Mouse (Mus musculus) hindbrain, embryonic 14.5 days (tissue): ENCODE data around the gene Nsmce1. TPM values are rescaled to one million over a fixed set of nuclear protein-coding genes. Genes with fewer than 3 reads are reported as not detected.

Experiments used
- ATAC-seq: fragments of 200-750 bp; cut with Nextera tagmentation; 2 replicates; pipeline ENCODE4 v1.8.0; 2017; ENCODE audit warnings: moderate number of reproducible peaks, mild to moderate bottlenecking, moderate TSS enrichment, moderate library complexity; ENCODE audit not compliant: low FRiP score
- DNase-seq: peaks from one replicate; pipeline ENCODE4 v3.0.0-alpha.2; 2015; ENCODE audit warnings: low spot score
- H3K27ac ChIP-seq: fragments of 300-500 bp; sonication (generic); 2 replicates; pipeline ENCODE4 v1.5.1; 2014; ENCODE audit warnings: mild to moderate bottlenecking, moderate library complexity
- H3K27me3 ChIP-seq: fragments of 300-500 bp; sonication (generic); 2 replicates; pipeline ENCODE4 v1.6.1; 2014; ENCODE audit warnings: mild to moderate bottlenecking, low read length, mixed read lengths; ENCODE audit not compliant: control insufficient read depth, insufficient read depth
- H3K36me3 ChIP-seq: fragments of 300-500 bp; sonication (generic); replicated peaks from 2 replicates; pipeline ENCODE4 v1.6.1; 2014; ENCODE audit not compliant: control insufficient read depth, insufficient read depth
- H3K4me1 ChIP-seq: fragments of 300-500 bp; sonication (generic); replicated peaks from 2 replicates; pipeline ENCODE4 v1.6.1; 2014; ENCODE audit warnings: antibody characterized with exemption, low read length, mixed read lengths; ENCODE audit not compliant: control insufficient read depth, insufficient read depth
- H3K4me2 ChIP-seq: fragments of 300-500 bp; sonication (generic); replicated peaks from 2 replicates; pipeline ENCODE4 v1.6.1; 2014; ENCODE audit warnings: mild to moderate bottlenecking, moderate library complexity
- H3K4me3 ChIP-seq: fragments of 300-500 bp; sonication (generic); replicated peaks from 2 replicates; pipeline ENCODE4 v1.5.1; 2014; ENCODE audit warnings: mild to moderate bottlenecking, low read length
- H3K9ac ChIP-seq: fragments of 300-500 bp; sonication (generic); 2 replicates; pipeline ENCODE4 v1.6.1; 2014
- H3K9me3 ChIP-seq: fragments of 300-500 bp; sonication (generic); 2 replicates; pipeline ENCODE4 v1.6.1; 2016; ENCODE audit warnings: low read length; ENCODE audit not compliant: control insufficient read depth
- WGBS: fragments of 180-500 bp; shearing (Covaris S2); extraction: QIAGEN DNeasy Blood & Tissue Kit; methylation state at CpG from one replicate; pipeline ENCODE4 v1.1.7; 2014; 5-methylcytosine and 5-hydroxymethylcytosine counted together
- polyA plus RNA-seq: library from polyadenylated mRNA; unstranded; fragments of >200 nt; fragmentation: Nextera tagmentation; extraction: Ambion mirVana; gene quantifications from 2 replicates; pipeline ENCODE4 v1.2.1, GENCODE M21; 2014

Nsmce1 gene
- polyA plus RNA-seq, 1 experiment from 2014 or later = 94.8 TPM

- Histone ChIP-seq H3K27ac (no peak overlapping the region), H3K4me3 (no peak overlapping the region), H3K9ac (no peak overlapping the region), H3K9me3 (no peaks in the 10 kb centered on the region), H3K27me3 (no peaks in the 10 kb centered on the region), H3K4me1 (peaks cover 6% of the 10 kb centered on the region), H3K4me2 (no peak overlapping the region), H3K36me3 (no peaks in the 10 kb centered on the region)
- DNase-seq (no peak), ATAC-seq (no peak)
- WGBS = 79% methylated on average over 6 of the region's 6 CpGs
These were observed 4.6 kb upstream of the Nsmce1 start for GRCm38 (mm10) chr7:125495864-125496440.

DNA sequence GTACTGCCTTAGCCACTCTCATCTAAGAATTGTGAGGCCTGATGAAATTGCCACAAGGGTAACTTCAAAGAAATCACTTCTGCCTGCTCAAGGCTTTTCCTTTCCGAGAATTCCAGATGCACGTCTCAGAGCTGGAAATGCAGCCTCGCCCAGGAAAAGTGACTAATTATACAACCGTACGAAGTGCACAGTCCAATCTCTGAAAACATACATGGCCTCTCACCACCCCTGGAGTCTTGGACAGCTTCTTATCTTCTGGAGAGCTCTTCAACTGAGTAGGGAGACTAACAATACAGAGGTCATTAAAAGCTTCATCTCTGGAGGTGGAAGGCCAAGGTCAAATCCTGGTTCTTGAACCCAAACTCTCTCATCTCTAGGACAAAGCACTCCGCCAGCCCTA, 1.2 kb upstream of the Nsmce1 start:
- WGBS = 88% methylated on average over 6 of the region's 6 CpGs
- peak overlapping the region; percentile 71; the same call in 1 of the 2 replicates for H3K9ac ChIP-seq
- H3K27me3 ChIP-seq = no peaks in the 10 kb centered on the region
- no peaks in the 10 kb centered on the region for H3K36me3 ChIP-seq
- H3K4me2 ChIP-seq = no peak overlapping the region
- peaks cover 20% of the 10 kb centered on the region for H3K4me1 ChIP-seq
- no peak for DNase-seq
- H3K4me3 ChIP-seq = no peak overlapping the region
- H3K9me3 ChIP-seq = no peaks in the 10 kb centered on the region
- ATAC-seq = no peak
- no peak overlapping the region for H3K27ac ChIP-seq

DNA sequence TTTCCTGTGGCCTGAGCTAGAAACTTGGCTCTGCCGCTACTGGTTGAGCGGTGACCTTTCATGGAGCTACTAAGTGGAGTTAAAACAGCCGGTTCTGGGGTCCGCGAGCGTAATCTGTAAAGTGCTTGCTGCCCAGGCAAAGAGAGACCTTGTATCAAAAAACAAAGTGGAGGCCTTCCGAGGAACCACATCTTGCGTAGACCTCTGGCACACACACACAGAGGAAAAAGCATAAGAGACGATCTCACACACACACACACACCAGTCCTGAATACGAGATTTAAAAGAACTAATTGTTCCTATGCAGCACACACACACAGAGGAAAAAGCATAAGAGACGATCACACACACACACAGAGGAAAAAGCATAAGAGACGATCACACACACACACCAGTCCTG, 364 bp upstream of the Nsmce1 start:
- peaks cover 20% of the 10 kb centered on the region for H3K4me1 ChIP-seq
- no peaks in the 10 kb centered on the region for H3K9me3 ChIP-seq
- H3K27ac ChIP-seq = peak overlapping the region; percentile 91
- 19% methylated on average over 12 of the region's 12 CpGs for WGBS
- no peaks in the 10 kb centered on the region for H3K36me3 ChIP-seq
- DNase-seq (peak; percentile 38), ATAC-seq (no peak)
- peak overlapping the region; percentile 71 for H3K9ac ChIP-seq
- H3K27me3 ChIP-seq = no peaks in the 10 kb centered on the region
- peak overlapping the region; percentile 74 for H3K4me2 ChIP-seq
- H3K4me3 ChIP-seq = peak overlapping the region; percentile 51

GRCm38 (mm10) chr7:125489636-125490035, 1.8 kb downstream of the Nsmce1 start:
- no peak overlapping the region for H3K27ac ChIP-seq
- ATAC-seq (no peak), DNase-seq (no peak)
- no peak overlapping the region for H3K4me2 ChIP-seq
- no peak overlapping the region for H3K4me3 ChIP-seq
- H3K36me3 ChIP-seq = peaks cover 17% of the 10 kb centered on the region
- H3K4me1 ChIP-seq = peaks cover 20% of the 10 kb centered on the region
- H3K9me3 ChIP-seq = no peaks in the 10 kb centered on the region
- no peaks in the 10 kb centered on the region for H3K27me3 ChIP-seq
- 0 out of 2 replicates have a peak overlapping the region, but pooled peaks have one; percentile 18 for H3K9ac ChIP-seq
- WGBS = 93% methylated on average over 2 of the region's 2 CpGs

- H3K27me3 ChIP-seq = no peaks in the 10 kb centered on the region
- H3K36me3 ChIP-seq = peaks cover 26% of the 10 kb centered on the region
- peak overlapping the region; percentile 18; the same call in 1 of the 2 replicates for H3K9ac ChIP-seq
- no peaks in the 10 kb centered on the region for H3K9me3 ChIP-seq
- peaks cover 20% of the 10 kb centered on the region for H3K4me1 ChIP-seq
- no peak overlapping the region for H3K27ac ChIP-seq
- no peak for ATAC-seq
- 71% methylated on average over 6 of the region's 6 CpGs for WGBS
- DNase-seq = no peak
- H3K4me2 ChIP-seq = no peak overlapping the region
- no peak overlapping the region for H3K4me3 ChIP-seq
These were observed 2.7 kb downstream of the Nsmce1 start for GRCm38 (mm10) chr7:125488706-125489105.

- ATAC-seq (no peak), DNase-seq (no peak)
- Histone ChIP-seq H3K27ac (no peak overlapping the region), H3K4me2 (no peak overlapping the region), H3K9me3 (no peaks in the 10 kb centered on the region), H3K4me1 (peaks cover 18% of the 10 kb centered on the region), H3K9ac (no peak overlapping the region), H3K27me3 (no peaks in the 10 kb centered on the region), H3K36me3 (peaks cover 33% of the 10 kb centered on the region), H3K4me3 (no peak overlapping the region)
- WGBS = 93% methylated on average over 10 of the region's 10 CpGs
These were observed 4.3 kb downstream of the Nsmce1 start for GRCm38 (mm10) chr7:125487126-125487525.

- no peak overlapping the region for H3K4me2 ChIP-seq
- no peak overlapping the region for H3K27ac ChIP-seq
- no peak overlapping the region for H3K9ac ChIP-seq
- ATAC-seq = no peak
- H3K4me3 ChIP-seq = no peak overlapping the region
- no peak for DNase-seq
- WGBS = 94% methylated on average over 16 of the region's 16 CpGs
- no peaks in the 10 kb centered on the region for H3K27me3 ChIP-seq
- H3K36me3 ChIP-seq = peaks cover 40% of the 10 kb centered on the region
- H3K4me1 ChIP-seq = peaks cover 14% of the 10 kb centered on the region
- H3K9me3 ChIP-seq = no peaks in the 10 kb centered on the region
These were observed 5.2 kb downstream of the Nsmce1 start for GRCm38 (mm10) chr7:125486121-125486630.

GRCm38 (mm10) chr7:125484791-125485190, 6.6 kb downstream of the Nsmce1 start:
- DNase-seq (no peak), ATAC-seq (no peak)
- no peak overlapping the region for H3K9ac ChIP-seq
- no peaks in the 10 kb centered on the region for H3K9me3 ChIP-seq
- H3K4me3 ChIP-seq = no peak overlapping the region
- peaks cover 4% of the 10 kb centered on the region; the same call in 1 of the 2 replicates for H3K4me1 ChIP-seq
- no peaks in the 10 kb centered on the region for H3K27me3 ChIP-seq
- H3K27ac ChIP-seq = no peak overlapping the region
- 97% methylated on average over 7 of the region's 7 CpGs for WGBS
- H3K4me2 ChIP-seq = no peak overlapping the region
- H3K36me3 ChIP-seq = peaks cover 47% of the 10 kb centered on the region

- no peak overlapping the region for H3K27ac ChIP-seq
- no peak overlapping the region for H3K4me2 ChIP-seq
- no peaks in the 10 kb centered on the region for H3K27me3 ChIP-seq
- DNase-seq (no peak), ATAC-seq (no peak)
- H3K4me3 ChIP-seq = no peak overlapping the region
- H3K9ac ChIP-seq = no peak overlapping the region
- no peaks in the 10 kb centered on the region for H3K9me3 ChIP-seq
- H3K4me1 ChIP-seq = no peaks in the 10 kb centered on the region
- 50% methylated on average over 2 of the region's 2 CpGs for WGBS
- peaks cover 47% of the 10 kb centered on the region for H3K36me3 ChIP-seq
These were observed 8.5 kb downstream of the Nsmce1 start for GRCm38 (mm10) chr7:125482886-125483285.
